Mouse (Mus musculus) urinary bladder, postnatal 10 days (tissue): Measurements from ENCODE around the gene Aqp7.
A peak's percentile ranks its signal among the peaks of the same experiment; 100 is the strongest.
"Not testable (repeated sequence)": the region's sequence is repeated elsewhere in the genome, so short reads cannot be mapped to it uniquely, and the experiment has no call there.

ENCODE experiments used
- DNase-seq: peaks from one replicate; pipeline ENCODE4 v3.0.0; 2022; ENCODE audit warnings: low spot score

Aqp7 gene

GRCm38 (mm10) chr4:41047524-41048271 lies at the start of gene Aqp7:
TSS of gene Aqp7 (minus strand) at chr4:41048139.
- DNase-seq = no peak

DNA sequence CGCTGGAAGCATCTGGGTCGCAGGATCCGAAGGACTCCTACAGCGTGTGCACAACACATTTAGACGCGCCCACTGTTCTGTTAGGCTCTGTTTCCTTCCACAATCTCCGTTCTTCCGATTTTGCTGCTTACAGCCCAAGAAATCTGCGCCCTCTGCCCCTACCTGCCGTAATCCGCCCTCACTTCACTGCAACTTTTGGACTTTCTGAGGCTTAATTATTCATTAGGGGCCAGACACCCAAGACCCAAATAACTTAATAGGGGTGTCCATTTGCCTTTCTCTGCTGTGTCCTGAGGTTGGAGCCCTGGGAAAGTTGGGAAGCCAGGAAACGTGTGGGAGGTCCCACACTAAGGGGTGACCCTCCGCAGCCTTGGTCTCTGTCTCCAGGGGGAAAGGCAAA lies 49.4 kb upstream of the Aqp7 start:
- DNase-seq = no peak

- DNase-seq = no peak
Measured at GRCm38 (mm10) chr4:41096794-41097193, 48.9 kb upstream of the Aqp7 start.

DNA sequence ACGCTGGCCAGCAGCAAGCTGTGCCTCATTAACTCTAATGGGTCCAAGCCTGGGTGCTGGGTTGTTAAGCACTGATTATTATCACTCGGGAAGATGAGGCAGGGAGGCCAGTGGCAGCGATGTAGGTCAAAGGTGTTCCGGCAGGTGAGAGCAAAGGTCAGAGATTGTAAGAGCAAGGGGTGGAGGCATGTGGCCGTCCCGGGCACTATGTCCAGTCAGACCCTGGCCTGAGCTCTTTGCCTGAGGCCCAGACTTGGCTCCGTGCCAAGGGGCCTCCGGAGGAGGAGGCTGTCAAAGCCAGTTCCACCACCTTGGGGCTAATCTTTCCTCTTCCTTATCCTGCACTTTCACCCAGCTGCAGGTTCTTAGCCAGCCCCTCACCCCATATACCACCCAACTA lies 48.2 kb upstream of the Aqp7 start:
- no peak for DNase-seq

DNA sequence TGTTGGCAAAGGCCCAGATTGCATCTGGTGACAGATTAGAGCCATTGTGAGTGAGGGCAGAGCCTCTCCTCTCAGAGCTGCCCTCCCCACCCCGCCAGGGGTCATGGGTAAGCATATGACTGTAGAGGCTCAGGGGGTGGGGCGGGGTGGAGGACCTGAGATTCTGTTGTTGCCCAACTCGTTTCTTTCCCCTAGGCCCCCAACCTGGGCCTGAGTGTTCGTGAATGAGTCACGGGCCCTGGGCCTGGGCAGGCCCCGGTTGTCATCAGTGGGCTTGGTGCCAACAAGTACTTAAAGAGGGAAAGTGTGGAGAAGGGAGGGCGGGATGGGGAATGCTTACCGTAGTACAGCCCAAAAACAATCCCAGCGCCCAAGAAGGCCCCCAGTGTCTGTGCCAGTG lies 46.4 kb upstream of the Aqp7 start:
- peak; percentile 29 for DNase-seq

- no peak for DNase-seq
Measured at GRCm38 (mm10) chr4:41092958-41093357, 45.0 kb upstream of the Aqp7 start.

GRCm38 (mm10) chr4:41091391-41091790 lies 43.5 kb upstream of the Aqp7 start:
- DNase-seq = no peak

GRCm38 (mm10) chr4:41089705-41090104 lies 41.8 kb upstream of the Aqp7 start:
- no peak for DNase-seq

GRCm38 (mm10) chr4:41089189-41089588 lies 41.2 kb upstream of the Aqp7 start:
- no peak for DNase-seq

DNA sequence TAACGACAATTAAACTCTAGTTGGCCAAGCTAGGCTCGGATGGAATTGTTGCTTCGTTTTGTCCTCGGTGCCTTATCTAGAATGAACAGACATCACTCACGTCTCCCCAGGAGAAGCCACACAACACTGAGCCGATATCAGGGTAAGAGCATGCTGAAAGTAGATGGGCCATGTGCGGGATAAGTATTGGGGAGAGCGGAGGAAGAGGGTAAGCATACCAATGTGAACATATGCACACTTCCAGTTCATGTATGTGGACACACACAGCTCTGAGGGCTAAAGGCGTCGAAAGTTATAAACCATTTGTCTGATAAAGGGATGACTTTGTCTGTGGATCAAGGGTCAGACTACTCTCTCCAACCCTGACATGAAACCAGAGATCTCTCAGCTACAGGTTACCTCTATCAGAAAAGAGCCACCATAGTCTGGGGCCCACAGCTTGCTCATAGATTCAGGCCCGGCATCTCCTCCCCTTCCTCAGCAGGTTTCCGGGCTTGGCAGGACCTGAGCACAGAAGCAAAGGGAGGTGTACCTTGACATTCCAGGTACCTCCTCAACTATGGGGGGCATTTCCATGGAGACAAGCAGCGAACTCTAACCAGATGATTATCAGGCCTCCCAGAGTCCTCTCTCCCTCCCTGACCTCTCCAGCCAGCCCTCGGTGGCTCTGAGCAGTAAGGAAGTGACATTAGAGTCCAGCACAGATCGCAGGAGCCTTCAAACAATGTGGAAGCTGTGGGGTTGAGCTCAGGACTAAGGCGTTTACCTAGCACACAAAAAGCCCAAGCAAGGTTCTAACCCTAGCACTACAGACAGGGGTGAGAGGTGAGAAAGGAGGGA lies 39.7 kb upstream of the Aqp7 start:
- DNase-seq = no peak

GRCm38 (mm10) chr4:41086947-41087346 lies 39.0 kb upstream of the Aqp7 start:
- DNase-seq = no peak

DNA sequence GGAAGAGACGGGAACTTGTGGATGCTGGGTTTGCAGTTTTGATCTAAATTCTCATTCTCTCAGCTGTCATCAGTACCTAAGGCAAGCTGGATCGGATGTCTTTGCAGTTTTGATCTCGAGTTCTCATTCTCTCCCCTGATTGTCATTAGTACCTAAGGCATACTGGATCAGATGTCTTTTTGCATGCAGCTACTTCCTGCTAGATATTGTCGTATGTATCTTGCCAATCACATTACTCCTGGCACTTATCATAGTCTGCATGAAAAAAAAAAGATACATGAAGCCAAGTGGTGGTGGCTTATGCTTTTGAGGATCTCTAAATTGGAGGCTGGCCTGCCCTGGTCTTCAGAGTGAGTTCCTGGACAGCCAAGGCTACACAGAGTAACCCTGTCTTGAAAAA lies 36.9 kb upstream of the Aqp7 start:
- no peak for DNase-seq

DNA sequence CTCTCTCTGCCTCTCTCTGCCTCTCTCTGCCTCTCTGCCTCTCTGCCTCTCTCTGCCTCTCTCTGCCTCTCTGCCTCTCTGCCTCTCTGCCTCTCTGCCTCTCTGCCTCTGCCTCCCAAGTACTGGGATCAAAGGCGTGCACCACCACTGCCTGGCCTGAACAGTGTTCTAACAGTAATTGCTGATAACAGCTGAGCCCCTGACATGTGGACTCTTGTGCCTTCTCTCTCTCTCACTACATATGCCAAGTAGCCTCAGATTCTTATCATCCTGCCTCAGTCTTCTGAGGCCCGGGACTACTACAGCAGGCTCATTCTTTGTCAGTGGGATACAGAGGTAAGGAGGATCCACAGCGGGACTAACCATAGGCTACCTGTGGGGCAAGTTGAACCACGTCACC lies 34.9 kb upstream of the Aqp7 start:
- DNase-seq = not testable (repeated sequence)

DNA sequence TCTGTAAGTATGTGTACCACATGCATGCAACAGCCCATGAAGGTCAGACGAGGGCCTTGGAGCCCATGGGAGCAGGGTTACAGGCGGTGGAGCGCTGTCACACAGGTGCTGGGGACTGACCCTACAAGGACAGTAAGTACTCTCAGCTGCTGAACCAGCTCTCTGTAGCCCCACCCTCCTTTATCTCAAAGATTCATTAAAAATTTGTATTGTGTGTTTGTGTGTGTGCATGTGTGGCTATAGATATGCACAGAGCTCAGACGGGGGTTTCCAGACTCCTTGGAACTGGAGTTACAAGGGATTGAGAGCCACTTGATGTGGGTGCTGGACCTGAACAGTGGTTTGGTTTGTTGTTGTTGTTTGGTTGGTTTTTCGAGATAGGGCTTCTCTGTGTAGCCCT lies 33.8 kb upstream of the Aqp7 start:
- no peak for DNase-seq

- no peak for DNase-seq
Measured at GRCm38 (mm10) chr4:41078726-41079125, 30.8 kb upstream of the Aqp7 start.

GRCm38 (mm10) chr4:41074461-41074860 lies 26.5 kb upstream of the Aqp7 start:
- no peak for DNase-seq

- DNase-seq = no peak
Measured at GRCm38 (mm10) chr4:41073008-41073817, 25.3 kb upstream of the Aqp7 start.

GRCm38 (mm10) chr4:41071500-41072429 lies 23.8 kb upstream of the Aqp7 start:
- DNase-seq = no peak

DNA sequence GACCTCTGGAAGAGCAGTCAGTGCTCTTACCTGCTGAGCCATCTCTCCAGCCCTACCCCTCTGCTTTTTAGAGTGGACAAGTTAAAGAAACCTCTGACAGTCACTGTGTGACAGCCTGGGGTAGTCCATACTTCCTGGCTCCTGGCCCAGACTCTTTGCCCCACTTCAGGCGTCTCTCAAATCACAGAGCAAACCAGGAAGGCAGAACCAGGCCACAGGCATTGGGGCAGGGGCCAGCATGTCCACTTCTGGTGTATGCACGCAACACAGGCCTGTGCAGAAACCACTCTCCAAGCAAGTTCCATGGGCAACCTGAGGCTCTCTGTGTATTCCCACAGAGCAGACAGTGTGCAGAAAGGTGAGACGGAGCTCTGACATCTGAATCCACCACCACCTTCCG lies 17.3 kb upstream of the Aqp7 start:
- no peak for DNase-seq

DNA sequence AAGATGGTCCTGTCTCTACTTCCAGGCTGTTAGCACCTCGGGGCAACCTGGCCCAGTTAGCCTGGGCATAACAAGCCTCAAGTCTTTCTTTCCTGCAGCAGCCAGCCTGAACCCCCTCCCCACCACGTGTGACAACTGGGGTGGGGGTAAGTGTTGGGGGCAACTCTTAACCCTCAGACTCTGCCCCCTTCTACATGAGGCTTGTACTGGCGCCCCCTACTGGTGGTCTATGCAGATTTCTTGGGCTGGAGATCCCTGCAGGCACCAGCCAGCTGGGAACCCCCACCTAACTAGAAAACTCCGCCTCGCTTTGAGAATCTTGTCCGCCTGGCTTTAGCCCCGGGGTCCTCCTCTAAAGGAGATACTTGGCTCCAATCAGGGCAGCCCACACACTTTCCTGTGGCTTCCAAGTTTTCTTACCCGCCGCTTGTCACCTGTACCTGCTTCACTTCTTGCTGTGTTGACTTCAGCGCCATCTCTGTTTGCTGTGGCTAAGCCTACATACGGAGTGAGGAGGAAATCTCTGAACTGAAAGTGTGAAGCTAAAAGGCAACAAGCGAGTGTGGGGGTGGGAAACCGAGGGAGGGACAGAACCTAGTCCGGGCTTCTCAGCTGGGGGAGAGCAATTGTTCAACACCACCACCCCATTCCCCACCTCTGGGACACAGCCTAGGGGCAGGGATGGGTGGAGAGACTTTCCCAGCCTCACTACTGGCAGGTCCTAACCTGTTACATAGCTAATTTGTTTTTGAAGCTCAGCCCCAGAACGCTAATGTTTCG lies 16.1 kb upstream of the Aqp7 start:
- DNase-seq = no peak

GRCm38 (mm10) chr4:41063351-41063750 lies 15.4 kb upstream of the Aqp7 start:
- DNase-seq = no peak
